Mouse (Mus musculus) thymus, postnatal 25 days (tissue): ENCODE data around the gene Siva1.
A peak's percentile ranks its signal among the peaks of the same experiment; 100 is the strongest.

Experiments used
- DNase-seq: peaks from one replicate; pipeline ENCODE4 v3.0.0; 2022

Gene Siva1

GRCm38 (mm10) chr12:112683351-112683750 lies 38.9 kb downstream of the Siva1 start:
- no peak for DNase-seq

DNA sequence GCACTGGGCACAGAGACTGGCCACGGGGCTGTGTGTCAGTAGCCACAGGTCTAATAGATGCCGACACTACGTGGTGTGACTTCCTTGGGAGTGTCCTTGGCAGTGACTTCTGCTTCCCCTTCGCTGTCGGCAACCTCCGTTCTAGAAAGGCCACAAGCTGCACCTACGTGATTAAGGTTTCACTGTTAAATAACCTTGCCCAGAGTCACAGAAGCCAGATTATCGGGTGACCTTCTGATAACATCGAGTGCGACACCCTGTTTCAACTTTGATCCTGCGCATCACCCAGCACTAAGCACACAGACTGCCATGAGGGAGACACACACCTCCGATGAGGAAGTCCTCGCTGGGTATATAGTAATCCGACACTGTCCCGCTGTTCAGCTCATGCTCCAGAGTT lies 44.0 kb downstream of the Siva1 start:
- no peak for DNase-seq

GRCm38 (mm10) chr12:112693185-112694126 lies 49.0 kb downstream of the Siva1 start:
- peak; percentile 94 for DNase-seq

DNA sequence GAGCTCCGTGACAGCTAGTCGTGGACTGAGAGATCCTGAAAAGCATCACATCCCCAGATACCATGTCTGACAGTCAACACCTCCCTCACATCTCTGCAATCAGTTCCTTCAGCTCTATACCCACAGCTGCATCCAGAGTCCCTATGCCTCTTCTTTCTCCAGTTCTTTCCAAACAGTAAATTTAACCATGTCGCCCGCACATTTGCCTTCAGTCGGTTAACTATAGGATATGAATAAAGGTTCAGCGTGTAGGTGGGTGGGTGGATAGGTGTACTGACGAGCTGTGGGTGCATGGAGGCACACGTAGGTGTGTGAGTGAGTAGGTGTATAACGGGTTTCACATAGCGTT lies 49.6 kb downstream of the Siva1 start:
- no peak for DNase-seq

DNA sequence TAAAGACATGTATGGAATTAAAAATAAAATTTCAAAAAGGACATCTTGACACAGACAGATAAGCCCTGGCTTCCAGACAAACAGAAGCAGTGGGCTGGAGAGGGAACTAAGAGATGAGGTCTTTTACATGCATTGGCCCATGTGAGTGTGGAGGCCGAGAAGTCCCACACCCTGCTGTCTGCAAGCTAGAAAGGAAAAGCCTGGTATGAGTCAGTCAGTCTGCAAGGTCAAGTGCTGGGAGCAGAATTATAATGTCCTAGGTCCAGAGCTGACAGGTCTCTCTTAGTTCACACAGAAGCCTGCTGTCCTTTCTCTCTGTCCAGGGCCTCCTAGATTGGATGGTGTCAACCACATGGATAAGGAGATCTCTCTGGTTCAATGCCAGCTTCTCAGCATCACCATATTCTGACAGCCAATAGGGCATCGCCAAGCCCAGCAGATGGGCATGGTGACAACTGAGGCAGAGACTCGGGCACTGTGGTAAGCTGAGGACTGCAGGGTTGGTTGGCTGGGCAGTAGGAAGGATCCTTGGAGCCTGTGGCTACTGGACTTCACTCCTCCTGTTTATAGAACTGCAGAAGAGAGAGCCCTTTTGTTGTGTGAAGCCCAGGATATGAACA lies 52.4 kb downstream of the Siva1 start:
- DNase-seq, result no peak
